Mouse (Mus musculus): Measurements from ENCODE around the gene Nfix.

Nfix gene

GRCm38 (mm10) chr8:84766422-84766821 is 33.7 kb downstream of the Nfix start:
- DNase-seq (ENCODE audit: low read depth, low spot score) = no peak

- no peak for DNase-seq (ENCODE audit: low read depth, low spot score)
These were observed 34.5 kb downstream of the Nfix start for GRCm38 (mm10) chr8:84765629-84766028.

- DNase-seq (ENCODE audit: low read depth, low spot score) = no peak
These were observed 35.2 kb downstream of the Nfix start for GRCm38 (mm10) chr8:84764870-84765495.

GRCm38 (mm10) chr8:84764100-84764499 is 36.0 kb downstream of the Nfix start:
- no peak for DNase-seq (ENCODE audit: low read depth, low spot score)

- DNase-seq (ENCODE audit: low read depth, low spot score) = no peak
These were observed 39.2 kb downstream of the Nfix start for GRCm38 (mm10) chr8:84760901-84761300.

- no peak for DNase-seq (ENCODE audit: low read depth, low spot score)
These were observed 39.7 kb downstream of the Nfix start for GRCm38 (mm10) chr8:84760405-84760805.

GRCm38 (mm10) chr8:84759718-84760117 is 40.4 kb downstream of the Nfix start:
- no peak for DNase-seq (ENCODE audit: low read depth, low spot score)

- no peak for DNase-seq (ENCODE audit: low read depth, low spot score)
These were observed 41.0 kb downstream of the Nfix start for GRCm38 (mm10) chr8:84759126-84759525.

GRCm38 (mm10) chr8:84758308-84758707 is 41.8 kb downstream of the Nfix start:
- no peak for DNase-seq (ENCODE audit: low read depth, low spot score)

GRCm38 (mm10) chr8:84757501-84757900 is 42.6 kb downstream of the Nfix start:
- DNase-seq (ENCODE audit: low read depth, low spot score) = no peak

- DNase-seq (ENCODE audit: low read depth, low spot score) = no peak
These were observed 47.2 kb downstream of the Nfix start for GRCm38 (mm10) chr8:84752734-84753582.

GRCm38 (mm10) chr8:84749519-84749918 is 50.6 kb downstream of the Nfix start:
- DNase-seq (ENCODE audit: low read depth, low spot score) = no peak

- DNase-seq (ENCODE audit: low read depth, low spot score) = peak; percentile 77
These were observed 54.9 kb downstream of the Nfix start for GRCm38 (mm10) chr8:84745032-84745925.

- peak; percentile 93 for DNase-seq (ENCODE audit: low read depth, low spot score)
These were observed 56.4 kb downstream of the Nfix start for GRCm38 (mm10) chr8:84743517-84744420.

GRCm38 (mm10) chr8:84743054-84743415 is 57.1 kb downstream of the Nfix start:
- DNase-seq (ENCODE audit: low read depth, low spot score) = no peak

- peak; percentile 88 for DNase-seq (ENCODE audit: low read depth, low spot score)
These were observed 57.7 kb downstream of the Nfix start for GRCm38 (mm10) chr8:84742171-84743053.

- DNase-seq (ENCODE audit: low read depth, low spot score) = no peak
These were observed 59.0 kb downstream of the Nfix start for GRCm38 (mm10) chr8:84740895-84741843.

- no peak for DNase-seq (ENCODE audit: low read depth, low spot score)
These were observed 60.8 kb downstream of the Nfix start for GRCm38 (mm10) chr8:84739401-84739742.
